Mouse (Mus musculus) brain, embryonic 14.5 days (tissue): Measurements from ENCODE around the gene Gm28363. TPM values are rescaled to one million over a fixed set of nuclear protein-coding genes. Genes with fewer than 3 reads are reported as not detected.
"Not testable (repeated sequence)": the region's sequence is repeated elsewhere in the genome, so short reads cannot be mapped to it uniquely, and the experiment has no call there.

Experiments
- DNase-seq: peaks from one replicate; pipeline ENCODE4 v3.0.0-alpha.2; 2011; ENCODE audit warnings: low read depth
- polyA plus RNA-seq: library from polyadenylated mRNA; depleted of rRNA; stranded (reverse); fragments of >200 nt; gene quantifications from 2 replicates; pipeline ENCODE4 v1.2.3, GENCODE M21; 2012; rRNA removed

Gene Gm28363
- polyA plus RNA-seq: not detected in 2 replicates

- DNase-seq: not testable (repeated sequence)
Measured at GRCm38 (mm10) chr1:117696831-117697230, at the start of gene Gm28363. TSS of gene Gm28363 (plus strand) at chr1:117697131.

- not testable (repeated sequence) for DNase-seq
Measured at GRCm38 (mm10) chr1:117650236-117650635, 46.7 kb upstream of the Gm28363 start.

Other genes starting within 250 kb of the Gm28363 start
- not detected in 2 replicates for gene B020011L13Rik, start 84.0 kb downstream of the Gm28363 start, polyA plus RNA-seq
- not detected in 2 replicates for gene Gm28360, start 132.9 kb downstream of the Gm28363 start, polyA plus RNA-seq
- gene Gm28168, start 230.9 kb downstream of the Gm28363 start, polyA plus RNA-seq: not detected in 2 replicates